ENCODE assay signal across 7 mouse cellular contexts in genomic region chr7:64351087-64351486, GRCm38 (mm10). TPM values are rescaled to one million over a fixed set of nuclear protein-coding genes. Genes with fewer than 3 reads are reported as not detected.
A peak's percentile ranks its signal among the peaks of the same experiment; 100 is the strongest.
DNase-seq lines count a peak whose midpoint lies in the region; ATAC-seq and TF ChIP-seq lines count a peak whose summit lies in the region.

No protein-coding gene starts in this region.

- peak; percentile 92 for ATAC-seq in forebrain, embryonic 16.5 days
- no peak for ATAC-seq in granulocyte monocyte progenitor cell, adult 5-6 weeks (replicated peaks; ENCODE audit: poor library complexity, severe bottlenecking)

- no peaks in the 10 kb centered on the region for H3K27me3 ChIP-seq in forebrain, embryonic 16.5 days (replicated peaks; ENCODE audit: control insufficient read depth, insufficient read depth, low read length)

- 46% methylated on average over 4 of the region's 4 CpGs for WGBS in forebrain, embryonic 16.5 days

- 0 out of 2 replicates have a peak, but pooled peaks cover 2% of the 10 kb centered on the region for H3K9me3 ChIP-seq in forebrain, embryonic 16.5 days (ENCODE audit: control insufficient read depth, low read length)

- H3K27ac ChIP-seq in forebrain, embryonic 16.5 days (ENCODE audit: low read length): peak overlapping the region; percentile 53
- peak overlapping the region; percentile 83 for H3K27ac ChIP-seq in left cerebral cortex, adult 2 months

- H3K4me3 ChIP-seq in forebrain, embryonic 16.5 days (replicated peaks; ENCODE audit: low read length): no peak overlapping the region
- no peak overlapping the region for H3K4me3 ChIP-seq in left cerebral cortex, adult 2 months

- TF ChIP-seq CTCF in left cerebral cortex, adult 2 months (IDR thresholded peaks at IDR 0.05): no peak

- H3K36me3 ChIP-seq in forebrain, embryonic 16.5 days (ENCODE audit: control insufficient read depth, insufficient read depth): no peaks in the 10 kb centered on the region; the same call in 1 of the 2 replicates

- H3K4me1 ChIP-seq in forebrain, embryonic 16.5 days (replicated peaks; ENCODE audit: control insufficient read depth, insufficient read depth, low read length): peaks cover 18% of the 10 kb centered on the region

- H3K9ac ChIP-seq in forebrain, embryonic 16.5 days (replicated peaks; ENCODE audit: low read depth, low read length): 0 out of 2 replicates have a peak overlapping the region, but pooled peaks have one; percentile 20

- peak; percentile 6 for DNase-seq in retina, postnatal 1 day
- no peak for DNase-seq in retina, embryonic 14.5 days (ENCODE audit: low spot score)
- DNase-seq in left cerebral cortex, adult 2 months (ENCODE audit: extremely low spot score in 1 of 2, low spot score in 2 of 2): peak; percentile 57 to 63
- DNase-seq in natural killer cell, adult 2 months (ENCODE audit: low spot score in 2 of 2): no peak
- DNase-seq in lung, adult 18-20 months: no peak

- H3K4me2 ChIP-seq in forebrain, embryonic 16.5 days (ENCODE audit: low read length): no peak overlapping the region

- intact Hi-C loops in left cerebral cortex, adult 2 months (cut with DNase I): loop anchor here (2.0 kb wide), 1 partner anchor 392 kb away; no protein-coding TSS in a partner anchor

RNA-seq across cellular contexts. Expression of gene Fan1, which starts 22.8 kb away (rescaled TPM):
- polyA plus RNA-seq in forebrain, embryonic 16.5 days (2015; fragmentation: Nextera tagmentation; extraction: Ambion mirVana): 5.2 and 7.8 TPM in 2 replicates
- 10 to 100 TPM; 10.7 to 10.9 TPM for total RNA-seq in left cerebral cortex, adult 2 months (2021)
- total RNA-seq in granulocyte monocyte progenitor cell, adult 5-6 weeks (2014; fragmentation: Nextera tagmentation): 0.75 and 1.4 TPM in 2 replicates
- total RNA-seq in granulocyte monocyte progenitor cell, adult 5-6 weeks (2017): 4.5 and 6.0 TPM in 2 replicates

RNA-seq across cellular contexts. Expression of gene Mphosph10, which starts 41.0 kb away (rescaled TPM):
- polyA plus RNA-seq in forebrain, embryonic 16.5 days (2015; fragmentation: Nextera tagmentation; extraction: Ambion mirVana): 27.7 and 28.7 TPM in 2 replicates
- 10 to 100 TPM; 20.4 to 20.7 TPM for total RNA-seq in left cerebral cortex, adult 2 months (2021)
- total RNA-seq in granulocyte monocyte progenitor cell, adult 5-6 weeks (2014; fragmentation: Nextera tagmentation): 78.0 and 81.1 TPM in 2 replicates
- 153 and 161 TPM in 2 replicates for total RNA-seq in granulocyte monocyte progenitor cell, adult 5-6 weeks (2017)

RNA-seq across cellular contexts. Expression of gene Mcee, which starts 41.3 kb away (rescaled TPM):
- polyA plus RNA-seq in forebrain, embryonic 16.5 days (2015; fragmentation: Nextera tagmentation; extraction: Ambion mirVana): 30.5 and 31.6 TPM in 2 replicates
- 10 to 100 TPM; 45.8 to 49.5 TPM for total RNA-seq in left cerebral cortex, adult 2 months (2021)
- 66.0 and 90.0 TPM in 2 replicates for total RNA-seq in granulocyte monocyte progenitor cell, adult 5-6 weeks (2014; fragmentation: Nextera tagmentation)
- 123 and 124 TPM in 2 replicates for total RNA-seq in granulocyte monocyte progenitor cell, adult 5-6 weeks (2017)

Comparison
In these comparisons a context has a peak if more than half of its experiments do, and no peak if none do; other contexts are left out.
1. DNase-seq: peak in retina, postnatal 1 day (single experiment) and left cerebral cortex, adult 2 months (2 of 2); none in retina, embryonic 14.5 days (single experiment), natural killer cell, adult 2 months (0 of 2) and lung, adult 18-20 months (0 of 2).